Mouse (Mus musculus) heart, embryonic 15.5 days (tissue): ENCODE measurements at regions not wholly inside any gene's neighbourhood (a gene's known extent, or its start where the extent isn't known, plus 50 kb on each side); places are given as distances from the start of the nearest gene placed in this dataset.

Experiments used
- ATAC-seq: fragments of 200-750 bp; cut with Nextera tagmentation; replicated peaks from 2 replicates; pipeline ENCODE4 v1.8.0; 2017; ENCODE audit warnings: low read depth, moderate TSS enrichment; ENCODE audit not compliant: insufficient number of reproducible peaks, insufficient read depth, low FRiP score
- H3K27ac ChIP-seq: fragments of 300-500 bp; sonication (generic); 2 replicates; pipeline ENCODE4 v1.5.1; 2015; ENCODE audit warnings: mild to moderate bottlenecking, inconsistent platforms
- H3K27me3 ChIP-seq: fragments of 300-500 bp; sonication (generic); 2 replicates; pipeline ENCODE4 v1.6.1; 2015; ENCODE audit warnings: inconsistent platforms
- H3K36me3 ChIP-seq: fragments of 300-500 bp; sonication (generic); 2 replicates; pipeline ENCODE4 v1.6.1; 2015; ENCODE audit warnings: mild to moderate bottlenecking, inconsistent platforms
- H3K4me1 ChIP-seq: fragments of 300-500 bp; sonication (generic); replicated peaks from 2 replicates; pipeline ENCODE4 v1.6.1; 2015; ENCODE audit warnings: inconsistent platforms
- H3K4me2 ChIP-seq: fragments of 300-500 bp; sonication (generic); 2 replicates; pipeline ENCODE4 v1.6.1; 2015; ENCODE audit warnings: inconsistent platforms, mild to moderate bottlenecking, moderate library complexity
- H3K4me3 ChIP-seq: fragments of 300-500 bp; sonication (generic); 2 replicates; pipeline ENCODE4 v1.5.1; 2015; ENCODE audit warnings: mild to moderate bottlenecking, inconsistent platforms
- H3K9ac ChIP-seq: fragments of 300-500 bp; sonication (generic); 2 replicates; pipeline ENCODE4 v1.6.1; 2015; ENCODE audit warnings: mild to moderate bottlenecking, inconsistent platforms
- H3K9me3 ChIP-seq: fragments of 300-500 bp; sonication (generic); replicated peaks from 2 replicates; pipeline ENCODE4 v1.6.1; 2016; ENCODE audit warnings: inconsistent platforms
- WGBS: fragments of 180-500 bp; shearing (Covaris S2); methylation state at CpG from one replicate; pipeline ENCODE4 v1.1.7; 2015; ENCODE audit warnings: mixed read lengths; 5-methylcytosine and 5-hydroxymethylcytosine counted together

GRCm38 (mm10) chr3:52775875-52776274 is 241.2 kb downstream of the Cog6 start:
- no peaks in the 10 kb centered on the region for H3K36me3 ChIP-seq
- H3K9ac ChIP-seq, result no peak overlapping the region
- 64% methylated on average over 4 of the region's 4 CpGs for WGBS
- ATAC-seq, result no peak
- no peaks in the 10 kb centered on the region for H3K4me1 ChIP-seq
- H3K27me3 ChIP-seq, result no peaks in the 10 kb centered on the region
- no peaks in the 10 kb centered on the region for H3K9me3 ChIP-seq
- no peak overlapping the region for H3K27ac ChIP-seq
- H3K4me2 ChIP-seq, result no peak overlapping the region
- no peak overlapping the region for H3K4me3 ChIP-seq

DNA sequence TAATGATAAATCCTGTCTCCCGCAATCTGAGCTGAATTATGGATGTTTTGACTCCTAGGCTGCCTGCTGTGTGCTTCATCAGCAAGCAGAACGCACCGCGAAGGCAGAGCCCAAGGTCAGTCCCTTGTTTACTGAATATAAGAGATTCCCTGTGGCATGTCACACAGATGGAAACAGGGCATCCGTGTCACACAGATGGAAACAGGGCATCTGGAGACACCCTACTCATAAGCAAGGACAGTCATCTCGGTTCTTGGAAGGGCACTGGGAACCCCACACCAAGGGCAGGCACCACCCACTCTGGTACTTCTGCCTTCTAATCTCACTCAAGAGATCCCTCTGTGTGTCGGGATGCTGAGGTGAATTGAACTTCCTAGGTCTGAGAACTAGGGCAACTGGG is 241.9 kb downstream of the Cog6 start:
- ATAC-seq, result no peak
- Histone ChIP-seq H3K4me2 (no peak overlapping the region), H3K27ac (no peak overlapping the region), H3K4me1 (no peaks in the 10 kb centered on the region), H3K4me3 (no peak overlapping the region), H3K27me3 (no peaks in the 10 kb centered on the region), H3K9ac (no peak overlapping the region), H3K36me3 (no peaks in the 10 kb centered on the region), H3K9me3 (no peaks in the 10 kb centered on the region)
- 67% methylated on average over 7 of the region's 7 CpGs for WGBS

DNA sequence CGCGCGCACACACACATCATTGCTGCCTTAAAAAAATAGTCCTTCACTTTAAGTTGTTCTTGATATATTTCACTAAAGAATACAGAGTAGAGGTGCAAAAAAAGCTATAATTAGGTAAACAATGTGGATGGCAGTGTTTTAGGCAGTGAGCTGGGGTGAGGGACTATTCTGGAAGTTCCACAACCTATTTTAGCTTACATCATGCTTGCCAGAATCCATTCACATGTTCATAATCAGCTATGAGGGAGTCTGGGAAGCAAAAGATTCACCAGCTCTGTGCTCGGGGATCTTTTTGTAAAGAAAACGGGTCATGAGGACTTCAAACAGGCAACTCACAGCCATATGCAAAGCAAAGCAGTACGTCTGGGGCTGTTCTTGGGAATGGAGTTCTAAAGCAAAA is 242.3 kb downstream of the Cog6 start:
- Histone ChIP-seq H3K9ac (no peak overlapping the region), H3K27me3 (no peaks in the 10 kb centered on the region), H3K4me2 (no peak overlapping the region), H3K4me1 (no peaks in the 10 kb centered on the region), H3K36me3 (no peaks in the 10 kb centered on the region), H3K27ac (no peak overlapping the region), H3K9me3 (no peaks in the 10 kb centered on the region), H3K4me3 (no peak overlapping the region)
- ATAC-seq, result no peak
- 88% methylated on average over 6 of the region's 6 CpGs for WGBS

DNA sequence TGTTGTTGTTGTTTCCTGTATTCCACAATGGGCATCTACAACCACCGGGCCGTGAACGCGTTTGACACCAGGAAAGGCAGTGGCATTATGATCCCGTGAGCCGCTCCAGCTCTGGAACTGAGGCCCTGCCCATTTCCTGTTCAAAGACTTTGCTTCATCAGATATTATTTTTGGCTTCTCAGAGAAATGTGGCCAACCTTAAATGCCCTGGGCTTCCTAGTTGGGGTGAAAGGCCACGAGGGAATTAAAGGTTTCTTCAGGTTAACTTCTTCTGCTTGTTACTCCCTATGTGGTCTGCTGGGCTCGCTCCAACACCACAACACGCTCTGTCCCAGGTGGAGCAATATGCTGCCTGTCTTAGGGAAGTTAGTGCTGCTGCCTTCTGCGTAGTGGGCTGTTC is 249.8 kb downstream of the Cog6 start:
- Histone ChIP-seq H3K4me1 (no peaks in the 10 kb centered on the region), H3K9me3 (no peaks in the 10 kb centered on the region), H3K4me3 (no peak overlapping the region), H3K27ac (no peak overlapping the region), H3K27me3 (no peaks in the 10 kb centered on the region), H3K36me3 (no peaks in the 10 kb centered on the region), H3K9ac (no peak overlapping the region), H3K4me2 (no peak overlapping the region)
- ATAC-seq, result no peak
- WGBS, result 61% methylated on average over 10 of the region's 10 CpGs

DNA sequence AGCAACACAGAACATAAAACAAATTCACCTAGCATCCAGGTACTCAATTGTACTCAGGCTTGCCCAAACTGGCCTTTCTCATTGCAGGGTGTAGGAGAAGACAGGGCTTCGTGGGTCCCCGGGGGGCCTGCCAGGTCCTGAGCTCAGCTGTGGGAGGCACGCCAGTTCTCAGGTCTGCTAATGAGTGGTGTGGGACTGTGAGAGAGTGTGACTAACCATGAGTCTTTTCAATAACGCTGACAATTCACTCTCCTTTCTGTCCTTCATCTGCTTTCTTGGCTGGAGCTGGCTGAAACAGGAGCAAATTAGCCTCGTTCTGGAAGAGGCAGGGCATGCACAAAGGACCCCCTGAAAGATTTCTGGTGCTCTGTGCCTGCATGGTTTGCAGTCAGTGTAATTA is 250.2 kb downstream of the Cog6 start:
- Histone ChIP-seq H3K36me3 (no peaks in the 10 kb centered on the region), H3K4me2 (no peak overlapping the region), H3K4me3 (no peak overlapping the region), H3K27me3 (no peaks in the 10 kb centered on the region), H3K9me3 (no peaks in the 10 kb centered on the region), H3K27ac (no peak overlapping the region), H3K4me1 (no peaks in the 10 kb centered on the region), H3K9ac (no peak overlapping the region)
- WGBS, result 64% methylated on average over 5 of the region's 5 CpGs
- ATAC-seq, result no peak

- Histone ChIP-seq H3K4me1 (no peaks in the 10 kb centered on the region), H3K4me2 (no peak overlapping the region), H3K4me3 (no peak overlapping the region), H3K9ac (no peak overlapping the region), H3K27me3 (no peaks in the 10 kb centered on the region), H3K9me3 (no peaks in the 10 kb centered on the region), H3K27ac (no peak overlapping the region), H3K36me3 (no peaks in the 10 kb centered on the region)
- no peak for ATAC-seq
- 61% methylated on average over 4 of the region's 4 CpGs for WGBS
Measured at GRCm38 (mm10) chr3:52764166-52764565, 252.9 kb downstream of the Cog6 start.

- Histone ChIP-seq H3K9me3 (no peaks in the 10 kb centered on the region), H3K4me3 (no peak overlapping the region), H3K27me3 (no peaks in the 10 kb centered on the region), H3K27ac (no peak overlapping the region), H3K4me2 (no peak overlapping the region), H3K9ac (no peak overlapping the region), H3K36me3 (no peaks in the 10 kb centered on the region), H3K4me1 (no peaks in the 10 kb centered on the region)
- no peak for ATAC-seq
- 58% methylated on average over 5 of the region's 5 CpGs for WGBS
Measured at GRCm38 (mm10) chr3:52763660-52764059, 253.4 kb downstream of the Cog6 start.

DNA sequence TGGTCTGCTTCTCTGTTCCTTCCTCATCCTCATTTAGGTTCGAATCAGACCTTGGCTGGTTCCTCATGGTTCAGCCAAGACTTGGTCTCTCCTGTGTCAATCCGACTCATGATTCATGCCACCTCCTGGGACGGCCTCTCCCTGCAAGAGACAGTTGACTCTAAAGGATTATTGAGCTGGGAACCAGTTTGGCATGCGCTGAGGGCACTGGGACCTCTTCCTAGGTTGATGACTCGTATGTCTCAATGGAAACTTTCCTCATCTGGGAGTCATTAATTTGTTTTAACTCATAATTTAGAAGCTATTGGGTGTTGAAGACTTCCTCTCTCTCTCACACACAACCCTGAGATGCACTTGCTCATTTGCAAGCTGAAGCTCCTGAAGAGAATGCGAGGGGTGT is 254.5 kb downstream of the Cog6 start:
- WGBS, result 89% methylated on average over 6 of the region's 6 CpGs
- Histone ChIP-seq H3K9ac (no peak overlapping the region), H3K4me2 (no peak overlapping the region)

DNA sequence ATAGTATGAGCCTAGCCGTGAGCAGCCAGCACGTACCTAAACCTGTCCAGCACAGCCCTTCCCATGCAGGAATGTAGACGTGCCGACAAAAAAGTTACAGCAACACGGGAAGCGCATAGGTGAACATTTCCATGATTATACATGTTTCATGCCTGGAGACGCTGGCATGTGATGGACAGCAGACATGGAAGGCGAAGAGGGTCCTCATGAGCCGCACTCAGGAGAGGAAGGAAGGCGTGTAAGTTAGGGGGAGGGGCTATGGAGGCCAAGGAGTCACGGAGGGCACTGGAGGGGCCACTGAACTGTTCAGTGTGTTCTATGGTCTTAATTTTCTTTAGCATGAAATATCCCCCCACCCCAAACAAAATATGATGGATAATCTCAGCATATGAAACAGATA is 257.2 kb downstream of the Cog6 start:
- Histone ChIP-seq H3K9me3 (no peaks in the 10 kb centered on the region), H3K4me3 (no peak overlapping the region), H3K9ac (no peak overlapping the region), H3K36me3 (no peaks in the 10 kb centered on the region), H3K4me1 (no peaks in the 10 kb centered on the region), H3K4me2 (no peak overlapping the region), H3K27me3 (no peaks in the 10 kb centered on the region), H3K27ac (no peak overlapping the region)
- 85% methylated on average over 11 of the region's 11 CpGs for WGBS
- ATAC-seq, result no peak

More for the DNA sequence above, 254.5 kb downstream of the Cog6 start:
- no peak overlapping the region for H3K4me3 ChIP-seq
- ATAC-seq, result no peak
- no peaks in the 10 kb centered on the region for H3K36me3 ChIP-seq
- no peaks in the 10 kb centered on the region for H3K27me3 ChIP-seq
- no peak overlapping the region for H3K27ac ChIP-seq
- no peaks in the 10 kb centered on the region for H3K4me1 ChIP-seq
- no peaks in the 10 kb centered on the region for H3K9me3 ChIP-seq

- WGBS, result 21% methylated on average over 2 of the region's 2 CpGs
- Histone ChIP-seq H3K4me2 (no peak overlapping the region), H3K27me3 (no peaks in the 10 kb centered on the region)
Measured at GRCm38 (mm10) chr3:52758561-52758960, 258.5 kb downstream of the Cog6 start.

DNA sequence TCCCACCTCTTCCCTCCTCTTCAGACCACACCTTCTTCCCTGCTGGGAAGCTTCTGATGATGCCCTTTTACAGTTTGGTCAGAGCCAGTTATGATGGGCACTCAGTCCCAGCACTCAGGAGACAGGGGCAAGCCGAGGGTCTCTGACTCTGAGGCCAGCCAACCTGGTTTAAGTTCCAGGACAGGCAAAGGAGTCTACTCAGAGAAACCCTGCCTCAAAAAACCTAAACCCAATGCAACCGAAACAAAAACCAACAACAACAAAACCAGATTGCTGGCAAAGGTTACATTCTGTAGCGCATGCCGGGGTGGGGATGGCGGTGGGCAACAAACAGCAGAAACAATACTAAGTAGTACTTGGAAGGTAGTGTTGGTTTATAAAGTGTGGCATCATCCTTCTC is 260.2 kb downstream of the Cog6 start:
- Histone ChIP-seq H3K4me2 (no peak overlapping the region), H3K9me3 (no peaks in the 10 kb centered on the region), H3K27ac (no peak overlapping the region), H3K36me3 (no peaks in the 10 kb centered on the region), H3K9ac (no peak overlapping the region), H3K27me3 (no peaks in the 10 kb centered on the region), H3K4me1 (no peaks in the 10 kb centered on the region), H3K4me3 (no peak overlapping the region)
- WGBS, result 91% methylated on average over 5 of the region's 5 CpGs
- no peak for ATAC-seq

More at GRCm38 (mm10) chr3:52758561-52758960, 258.5 kb downstream of the Cog6 start:
- Histone ChIP-seq H3K4me3 (no peak overlapping the region), H3K4me1 (no peaks in the 10 kb centered on the region), H3K27ac (no peak overlapping the region), H3K9ac (no peak overlapping the region), H3K36me3 (no peaks in the 10 kb centered on the region), H3K9me3 (no peaks in the 10 kb centered on the region)
- no peak for ATAC-seq

DNA sequence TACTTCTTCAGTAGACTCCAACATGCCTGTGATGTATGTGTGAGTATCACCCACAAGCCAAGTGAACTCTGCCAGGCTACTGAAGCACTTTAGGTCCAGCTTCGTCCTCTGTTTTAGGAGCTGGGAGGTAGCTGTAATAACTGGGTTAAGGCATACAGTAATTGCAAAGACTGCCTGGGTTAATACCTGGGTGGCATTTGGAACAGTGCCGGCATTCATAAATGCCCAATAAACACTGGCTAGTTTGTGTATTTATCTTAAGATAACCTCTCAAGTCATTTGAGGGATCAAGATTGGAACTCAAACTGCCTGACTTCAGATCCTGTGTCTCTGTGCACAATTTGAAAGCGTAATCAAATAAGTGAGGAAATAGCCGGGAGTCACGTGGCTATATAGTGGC is 261.0 kb downstream of the Cog6 start:
- Histone ChIP-seq H3K4me1 (no peaks in the 10 kb centered on the region), H3K27ac (no peak overlapping the region), H3K9ac (no peak overlapping the region), H3K4me3 (no peak overlapping the region), H3K36me3 (no peaks in the 10 kb centered on the region), H3K9me3 (no peaks in the 10 kb centered on the region), H3K27me3 (no peaks in the 10 kb centered on the region), H3K4me2 (no peak overlapping the region)
- ATAC-seq, result no peak
- 63% methylated on average over 5 of the region's 5 CpGs for WGBS

DNA sequence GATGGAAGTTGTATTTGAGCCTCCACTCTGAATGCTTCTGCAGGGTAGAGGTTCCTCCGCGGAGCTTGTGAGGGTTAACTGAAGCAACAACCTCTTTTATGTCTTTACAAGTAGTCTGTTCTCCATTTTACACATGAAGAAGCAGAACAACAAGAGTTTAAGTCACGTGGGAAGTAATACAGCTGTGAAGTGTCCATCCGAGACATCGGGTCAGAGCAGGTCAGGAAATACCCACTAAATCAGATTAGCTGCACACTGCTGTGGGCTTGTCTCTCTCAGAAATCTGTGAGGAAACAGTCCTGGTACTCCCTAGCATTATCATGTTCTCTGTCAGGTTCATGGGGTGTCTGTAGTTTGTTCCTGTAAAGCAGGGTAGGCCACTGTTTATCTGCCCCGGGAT is 262.1 kb downstream of the Cog6 start:
- no peaks in the 10 kb centered on the region for H3K36me3 ChIP-seq
- no peak overlapping the region for H3K4me2 ChIP-seq
- H3K9me3 ChIP-seq, result no peaks in the 10 kb centered on the region
- 68% methylated on average over 6 of the region's 6 CpGs for whole genome bisulfite sequencing
- H3K27ac ChIP-seq, result no peak overlapping the region
- H3K9ac ChIP-seq, result no peak overlapping the region
- H3K4me3 ChIP-seq, result no peak overlapping the region
- ATAC-seq, result no peak
- H3K4me1 ChIP-seq, result no peaks in the 10 kb centered on the region
- H3K27me3 ChIP-seq, result no peaks in the 10 kb centered on the region
